Mouse (Mus musculus): ENCODE results near the gene Ank3. TPM values are rescaled to one million over a fixed set of nuclear protein-coding genes. Genes with fewer than 3 reads are reported as not detected.

The Ank3 gene
- polyA plus RNA-seq, 1 experiment: 1.2 TPM

- H3K4me3 ChIP-seq (ENCODE audit: extremely low read depth, insufficient read depth, insufficient read length): no peak overlapping the region
- no peaks in the 10 kb centered on the region for H3K36me3 ChIP-seq (ENCODE audit: control insufficient read depth, insufficient read depth, low read length)
- no peaks in the 10 kb centered on the region for H3K4me1 ChIP-seq (ENCODE audit: control insufficient read depth, insufficient read depth, insufficient read length)
- WGBS: 95% methylated on average over 15 of the region's 15 CpGs
- DNase-seq (ENCODE audit: low read depth in 1 of 2, low spot score in 2 of 2): no peak
- H3K27ac ChIP-seq (ENCODE audit: insufficient read depth, low read length): no peak overlapping the region
- no peaks in the 10 kb centered on the region for H3K27me3 ChIP-seq (ENCODE audit: control insufficient read depth, insufficient read depth, low read length)
- no peak for TF ChIP-seq POLR2A (IDR thresholded peaks at IDR 0.05; ENCODE audit: low read depth, low read length)
- no peak for TF ChIP-seq CTCF (IDR thresholded peaks at IDR 0.05; ENCODE audit: extremely low read depth, insufficient read depth, insufficient read length, insufficient replicate concordance)
These were observed 606.3 kb downstream of the Ank3 start for GRCm38 (mm10) chr10:70004831-70005230.

GRCm38 (mm10) chr10:70006380-70006779, 607.8 kb downstream of the Ank3 start:
- DNase-seq (ENCODE audit: low read depth in 1 of 2, low spot score in 2 of 2): no peak
- Histone ChIP-seq H3K4me3 (ENCODE audit: extremely low read depth, insufficient read depth, insufficient read length) (no peak overlapping the region), H3K27ac (ENCODE audit: insufficient read depth, low read length) (no peak overlapping the region), H3K27me3 (ENCODE audit: control insufficient read depth, insufficient read depth, low read length) (no peaks in the 10 kb centered on the region), H3K4me1 (ENCODE audit: control insufficient read depth, insufficient read depth, insufficient read length) (no peaks in the 10 kb centered on the region), H3K36me3 (ENCODE audit: control insufficient read depth, insufficient read depth, low read length) (no peaks in the 10 kb centered on the region)
- 76% methylated on average over 9 of the region's 9 CpGs for WGBS
- TF ChIP-seq POLR2A (IDR thresholded peaks at IDR 0.05; ENCODE audit: low read depth, low read length) (no peak), CTCF (IDR thresholded peaks at IDR 0.05; ENCODE audit: extremely low read depth, insufficient read depth, insufficient read length, insufficient replicate concordance) (no peak)

GRCm38 (mm10) chr10:70011738-70012137, 613.2 kb downstream of the Ank3 start:
- 81% methylated on average over 5 of the region's 5 CpGs for WGBS
- Histone ChIP-seq H3K36me3 (ENCODE audit: control insufficient read depth, insufficient read depth, low read length) (no peaks in the 10 kb centered on the region), H3K4me3 (ENCODE audit: extremely low read depth, insufficient read depth, insufficient read length) (no peak overlapping the region), H3K27me3 (ENCODE audit: control insufficient read depth, insufficient read depth, low read length) (no peaks in the 10 kb centered on the region), H3K4me1 (ENCODE audit: control insufficient read depth, insufficient read depth, insufficient read length) (no peaks in the 10 kb centered on the region), H3K27ac (ENCODE audit: insufficient read depth, low read length) (no peak overlapping the region)
- no peak for TF ChIP-seq POLR2A (IDR thresholded peaks at IDR 0.05; ENCODE audit: low read depth, low read length)
- no peak for TF ChIP-seq CTCF (IDR thresholded peaks at IDR 0.05; ENCODE audit: extremely low read depth, insufficient read depth, insufficient read length, insufficient replicate concordance)
- DNase-seq (ENCODE audit: low read depth in 1 of 2, low spot score in 2 of 2): no peak

GRCm38 (mm10) chr10:70013931-70014330, 615.4 kb downstream of the Ank3 start:
- Histone ChIP-seq H3K4me1 (ENCODE audit: control insufficient read depth, insufficient read depth, insufficient read length) (no peaks in the 10 kb centered on the region), H3K27me3 (ENCODE audit: control insufficient read depth, insufficient read depth, low read length) (no peaks in the 10 kb centered on the region), H3K27ac (ENCODE audit: insufficient read depth, low read length) (no peak overlapping the region), H3K4me3 (ENCODE audit: extremely low read depth, insufficient read depth, insufficient read length) (no peak overlapping the region), H3K36me3 (ENCODE audit: control insufficient read depth, insufficient read depth, low read length) (no peaks in the 10 kb centered on the region)
- WGBS: 81% methylated on average over 13 of the region's 13 CpGs
- DNase-seq (ENCODE audit: low read depth in 1 of 2, low spot score in 2 of 2): no peak
- TF ChIP-seq CTCF (IDR thresholded peaks at IDR 0.05; ENCODE audit: extremely low read depth, insufficient read depth, insufficient read length, insufficient replicate concordance): no peak
- no peak for TF ChIP-seq POLR2A (IDR thresholded peaks at IDR 0.05; ENCODE audit: low read depth, low read length)

- TF ChIP-seq POLR2A (IDR thresholded peaks at IDR 0.05; ENCODE audit: low read depth, low read length) (no peak), CTCF (IDR thresholded peaks at IDR 0.05; ENCODE audit: extremely low read depth, insufficient read depth, insufficient read length, insufficient replicate concordance) (no peak)
- Histone ChIP-seq H3K27me3 (ENCODE audit: control insufficient read depth, insufficient read depth, low read length) (no peaks in the 10 kb centered on the region), H3K4me1 (ENCODE audit: control insufficient read depth, insufficient read depth, insufficient read length) (no peaks in the 10 kb centered on the region), H3K36me3 (ENCODE audit: control insufficient read depth, insufficient read depth, low read length) (no peaks in the 10 kb centered on the region), H3K27ac (ENCODE audit: insufficient read depth, low read length) (no peak overlapping the region), H3K4me3 (ENCODE audit: extremely low read depth, insufficient read depth, insufficient read length) (no peak overlapping the region)
- DNase-seq (ENCODE audit: low read depth in 1 of 2, low spot score in 2 of 2): no peak
- WGBS: 91% methylated on average over 9 of the region's 9 CpGs
These were observed 616.6 kb downstream of the Ank3 start for GRCm38 (mm10) chr10:70015201-70015600.

- H3K27me3 ChIP-seq (ENCODE audit: control insufficient read depth, insufficient read depth, low read length): no peaks in the 10 kb centered on the region
- H3K4me3 ChIP-seq (ENCODE audit: extremely low read depth, insufficient read depth, insufficient read length): no peak overlapping the region
- H3K36me3 ChIP-seq (ENCODE audit: control insufficient read depth, insufficient read depth, low read length): no peaks in the 10 kb centered on the region
- H3K27ac ChIP-seq (ENCODE audit: insufficient read depth, low read length): no peak overlapping the region
- TF ChIP-seq POLR2A (IDR thresholded peaks at IDR 0.05; ENCODE audit: low read depth, low read length): no peak
- no peak for TF ChIP-seq CTCF (IDR thresholded peaks at IDR 0.05; ENCODE audit: extremely low read depth, insufficient read depth, insufficient read length, insufficient replicate concordance)
- DNase-seq (ENCODE audit: low read depth in 1 of 2, low spot score in 2 of 2): no peak
- WGBS: 81% methylated on average over 2 of the region's 2 CpGs
- H3K4me1 ChIP-seq (ENCODE audit: control insufficient read depth, insufficient read depth, insufficient read length): no peaks in the 10 kb centered on the region
These were observed 620.1 kb downstream of the Ank3 start for GRCm38 (mm10) chr10:70018691-70019090.

GRCm38 (mm10) chr10:70021667-70022066, 623.1 kb downstream of the Ank3 start:
- H3K4me3 ChIP-seq (ENCODE audit: extremely low read depth, insufficient read depth, insufficient read length): no peak overlapping the region
- TF ChIP-seq CTCF (IDR thresholded peaks at IDR 0.05; ENCODE audit: extremely low read depth, insufficient read depth, insufficient read length, insufficient replicate concordance): peak; percentile 68; the same call in 1 of the 2 replicates
- no peak for TF ChIP-seq POLR2A (IDR thresholded peaks at IDR 0.05; ENCODE audit: low read depth, low read length)
- WGBS: 64% methylated on average over 10 of the region's 10 CpGs
- no peaks in the 10 kb centered on the region for H3K36me3 ChIP-seq (ENCODE audit: control insufficient read depth, insufficient read depth, low read length)
- DNase-seq (ENCODE audit: low read depth in 1 of 2, low spot score in 2 of 2): peak; percentile 25 to 69
- H3K4me1 ChIP-seq (ENCODE audit: control insufficient read depth, insufficient read depth, insufficient read length): no peaks in the 10 kb centered on the region
- no peaks in the 10 kb centered on the region for H3K27me3 ChIP-seq (ENCODE audit: control insufficient read depth, insufficient read depth, low read length)
- H3K27ac ChIP-seq (ENCODE audit: insufficient read depth, low read length): no peak overlapping the region

Measured in spleen, adult 2 months (tissue).